Mouse (Mus musculus): ENCODE results near the gene Pank4.

- no peak for TF ChIP-seq POLR2A (IDR thresholded peaks at IDR 0.05; ENCODE audit: borderline replicate concordance, low read depth, low read length)
- no peak for TF ChIP-seq CTCF (IDR thresholded peaks at IDR 0.05; ENCODE audit: low read depth, low read length)
Measured at GRCm38 (mm10) chr4:154985151-154985777, 21.3 kb downstream of the Pank4 start.
